Mouse (Mus musculus) heart, embryonic 10.5 days (tissue): ENCODE results near the gene Gper1. TPM values are rescaled to one million over a fixed set of nuclear protein-coding genes. Genes with fewer than 3 reads are reported as not detected.

Experiments
- DNase-seq: peaks from one replicate; pipeline ENCODE4 v3.0.0-alpha.2; 2017; ENCODE audit warnings: low spot score
- H3K27ac ChIP-seq: fragments of 300-500 bp; sonication (generic); 2 replicates; pipeline ENCODE4 v1.5.1; 2016; ENCODE audit warnings: mild to moderate bottlenecking
- H3K27me3 ChIP-seq: fragments of 300-500 bp; sonication (generic); 2 replicates; pipeline ENCODE4 v1.6.1; 2016; ENCODE audit warnings: mild to moderate bottlenecking; ENCODE audit not compliant: poor library complexity, insufficient read depth, severe bottlenecking
- H3K36me3 ChIP-seq: fragments of 300-500 bp; sonication (generic); 2 replicates; pipeline ENCODE4 v1.6.1; 2016; ENCODE audit warnings: mild to moderate bottlenecking, moderate library complexity
- H3K4me1 ChIP-seq: fragments of 300-500 bp; sonication (generic); 2 replicates; pipeline ENCODE4 v1.6.1; 2016; ENCODE audit warnings: mild to moderate bottlenecking
- H3K4me3 ChIP-seq: fragments of 300-500 bp; sonication (generic); 2 replicates; pipeline ENCODE4 v1.5.1; 2016; ENCODE audit warnings: mild to moderate bottlenecking, moderate library complexity
- H3K9me3 ChIP-seq: fragments of 300-500 bp; sonication (generic); 2 replicates; pipeline ENCODE4 v1.6.1; 2016; ENCODE audit warnings: mild to moderate bottlenecking, moderate library complexity
- WGBS: fragments of 180-500 bp; shearing (Covaris S2); methylation state at CpG from one replicate; pipeline ENCODE4 v1.1.7; 2016; 5-methylcytosine and 5-hydroxymethylcytosine counted together
- polyA plus RNA-seq: library from polyadenylated mRNA; unstranded; fragments of >200 nt; fragmentation: Nextera tagmentation; extraction: Ambion mirVana; gene quantifications from 2 replicates; pipeline ENCODE4 v1.2.1, GENCODE M21; 2016

The Gper1 gene
- polyA plus RNA-seq, 1 experiment from 2014 or later, result 0.36 TPM

- 88% methylated on average over 16 of the region's 16 CpGs for WGBS
- peaks cover 51% of the 10 kb centered on the region for H3K4me1 ChIP-seq
- H3K27ac ChIP-seq, result no peak overlapping the region
- peaks cover 8% of the 10 kb centered on the region; the same call in 1 of the 2 replicates for H3K27me3 ChIP-seq
- no peak overlapping the region for H3K4me3 ChIP-seq
- H3K36me3 ChIP-seq, result peaks cover 13% of the 10 kb centered on the region
- H3K9me3 ChIP-seq, result no peaks in the 10 kb centered on the region
- DNase-seq, result no peak
Observed at GRCm38 (mm10) chr5:139393197-139393588, 29.8 kb upstream of the Gper1 start.

- 58% methylated on average over 7 of the region's 7 CpGs for WGBS
- DNase-seq, result no peak
Observed at GRCm38 (mm10) chr5:139394399-139394798, 28.6 kb upstream of the Gper1 start.

GRCm38 (mm10) chr5:139395528-139395927 is 27.4 kb upstream of the Gper1 start:
- 90% methylated on average over 4 of the region's 4 CpGs for WGBS
- Histone ChIP-seq H3K4me1 (peaks cover 39% of the 10 kb centered on the region), H3K36me3 (peaks cover 13% of the 10 kb centered on the region), H3K27me3 (peaks cover 12% of the 10 kb centered on the region; the same call in 1 of the 2 replicates), H3K9me3 (no peaks in the 10 kb centered on the region), H3K4me3 (no peak overlapping the region), H3K27ac (no peak overlapping the region)
- DNase-seq, result no peak

More at GRCm38 (mm10) chr5:139394399-139394798, 28.6 kb upstream of the Gper1 start:
- H3K27me3 ChIP-seq, result peaks cover 8% of the 10 kb centered on the region; the same call in 1 of the 2 replicates
- H3K36me3 ChIP-seq, result peaks cover 13% of the 10 kb centered on the region
- H3K27ac ChIP-seq, result 0 out of 2 replicates have a peak overlapping the region, but pooled peaks have one; percentile 48
- no peak overlapping the region for H3K4me3 ChIP-seq
- H3K4me1 ChIP-seq, result peaks cover 47% of the 10 kb centered on the region
- no peaks in the 10 kb centered on the region for H3K9me3 ChIP-seq

GRCm38 (mm10) chr5:139397359-139397916 is 25.5 kb upstream of the Gper1 start:
- Histone ChIP-seq H3K4me3 (no peak overlapping the region), H3K27me3 (peaks cover 12% of the 10 kb centered on the region; the same call in 1 of the 2 replicates), H3K27ac (peak overlapping the region; percentile 12; the same call in 1 of the 2 replicates), H3K4me1 (peaks cover 30% of the 10 kb centered on the region), H3K36me3 (peaks cover 11% of the 10 kb centered on the region), H3K9me3 (no peaks in the 10 kb centered on the region)
- WGBS, result 85% methylated on average over 4 of the region's 4 CpGs
- no peak for DNase-seq

- 0 out of 2 replicates have a peak, but pooled peaks cover 10% of the 10 kb centered on the region for H3K27me3 ChIP-seq
- WGBS, result 21% methylated on average over 5 of the region's 5 CpGs
- H3K9me3 ChIP-seq, result no peaks in the 10 kb centered on the region
- peak overlapping the region; percentile 39; the same call in 1 of the 2 replicates for H3K27ac ChIP-seq
- H3K4me1 ChIP-seq, result peaks cover 30% of the 10 kb centered on the region
- H3K36me3 ChIP-seq, result peaks cover 4% of the 10 kb centered on the region
- peak; percentile 94 for DNase-seq
- no peak overlapping the region for H3K4me3 ChIP-seq
Observed at GRCm38 (mm10) chr5:139397959-139398753, 24.8 kb upstream of the Gper1 start.

- Histone ChIP-seq H3K36me3 (no peaks in the 10 kb centered on the region), H3K4me1 (peaks cover 33% of the 10 kb centered on the region), H3K27me3 (peaks cover 10% of the 10 kb centered on the region; the same call in 1 of the 2 replicates), H3K27ac (0 out of 2 replicates have a peak overlapping the region, but pooled peaks have one; percentile 12), H3K4me3 (no peak overlapping the region), H3K9me3 (no peaks in the 10 kb centered on the region)
- DNase-seq, result no peak
- WGBS, result 74% methylated on average over 5 of the region's 5 CpGs
Observed at GRCm38 (mm10) chr5:139398786-139399185, 24.2 kb upstream of the Gper1 start.

- no peaks in the 10 kb centered on the region for H3K36me3 ChIP-seq
- no peak overlapping the region for H3K27ac ChIP-seq
- no peaks in the 10 kb centered on the region for H3K9me3 ChIP-seq
- no peak overlapping the region for H3K4me3 ChIP-seq
- H3K27me3 ChIP-seq, result peaks cover 19% of the 10 kb centered on the region; the same call in 1 of the 2 replicates
- DNase-seq, result no peak
- WGBS, result 85% methylated on average over 14 of the region's 14 CpGs
- peaks cover 36% of the 10 kb centered on the region for H3K4me1 ChIP-seq
Observed at GRCm38 (mm10) chr5:139399991-139400390, 23.0 kb upstream of the Gper1 start.

- H3K27me3 ChIP-seq, result peaks cover 27% of the 10 kb centered on the region
- DNase-seq, result no peak
- H3K36me3 ChIP-seq, result no peaks in the 10 kb centered on the region
- H3K4me1 ChIP-seq, result peaks cover 52% of the 10 kb centered on the region
- H3K27ac ChIP-seq, result no peak overlapping the region
- 95% methylated on average over 2 of the region's 2 CpGs for WGBS
- no peak overlapping the region for H3K4me3 ChIP-seq
- H3K9me3 ChIP-seq, result no peaks in the 10 kb centered on the region
Observed at GRCm38 (mm10) chr5:139402106-139402505, 20.8 kb upstream of the Gper1 start.

GRCm38 (mm10) chr5:139403692-139404260 is 19.2 kb upstream of the Gper1 start:
- no peak for DNase-seq
- H3K4me3 ChIP-seq, result no peak overlapping the region
- H3K36me3 ChIP-seq, result no peaks in the 10 kb centered on the region
- H3K27me3 ChIP-seq, result peaks cover 34% of the 10 kb centered on the region
- WGBS, result 89% methylated on average over 8 of the region's 8 CpGs
- H3K4me1 ChIP-seq, result peaks cover 37% of the 10 kb centered on the region
- H3K9me3 ChIP-seq, result no peaks in the 10 kb centered on the region
- H3K27ac ChIP-seq, result 0 out of 2 replicates have a peak overlapping the region, but pooled peaks have one; percentile 13

- no peaks in the 10 kb centered on the region for H3K9me3 ChIP-seq
- WGBS, result 61% methylated on average over 6 of the region's 6 CpGs
Observed at GRCm38 (mm10) chr5:139404801-139405401, 18.1 kb upstream of the Gper1 start, which contains the start of gene C130050O18Rik. Gene C130050O18Rik, plus strand, starts transcription at chr5:139405280.

GRCm38 (mm10) chr5:139405478-139405877 is 17.5 kb upstream of the Gper1 start:
- 78% methylated on average over 7 of the region's 7 CpGs for WGBS
- H3K36me3 ChIP-seq, result no peaks in the 10 kb centered on the region
- H3K27me3 ChIP-seq, result peaks cover 31% of the 10 kb centered on the region
- H3K27ac ChIP-seq, result peak overlapping the region; percentile 48
- H3K4me3 ChIP-seq, result no peak overlapping the region
- no peaks in the 10 kb centered on the region for H3K9me3 ChIP-seq
- H3K4me1 ChIP-seq, result peaks cover 49% of the 10 kb centered on the region
- no peak for DNase-seq

More at GRCm38 (mm10) chr5:139404801-139405401, 18.1 kb upstream of the Gper1 start, which contains the start of gene C130050O18Rik:
- H3K4me1 ChIP-seq, result peaks cover 43% of the 10 kb centered on the region
- no peak within 1 kb of the TSS for H3K4me3 ChIP-seq
- H3K27ac ChIP-seq, result peak within 1 kb of the TSS; percentile 59
- H3K36me3 ChIP-seq, result no peaks in the 10 kb centered on the region
- peaks cover 34% of the 10 kb centered on the region for H3K27me3 ChIP-seq
- DNase-seq, result no peak

GRCm38 (mm10) chr5:139405953-139406352 is 17.0 kb upstream of the Gper1 start:
- DNase-seq, result no peak
- H3K36me3 ChIP-seq, result no peaks in the 10 kb centered on the region
- peak overlapping the region; percentile 48; the same call in 1 of the 2 replicates for H3K27ac ChIP-seq
- peaks cover 54% of the 10 kb centered on the region for H3K4me1 ChIP-seq
- WGBS, result 51% methylated on average over 3 of the region's 3 CpGs
- H3K9me3 ChIP-seq, result no peaks in the 10 kb centered on the region
- H3K27me3 ChIP-seq, result peaks cover 32% of the 10 kb centered on the region
- H3K4me3 ChIP-seq, result no peak overlapping the region
